Mouse (Mus musculus) neural tube, embryonic 14.5 days (tissue): ENCODE measurements around the gene Ebf1. TPM values are rescaled to one million over a fixed set of nuclear protein-coding genes. Genes with fewer than 3 reads are reported as not detected.

Experiments used
- ATAC-seq: fragments of 200-750 bp; cut with Nextera tagmentation; 2 replicates; pipeline ENCODE4 v1.8.0; 2017; ENCODE audit warnings: low read depth, mild to moderate bottlenecking, moderate TSS enrichment, moderate library complexity
- H3K27ac ChIP-seq: fragments of 300-500 bp; sonication (generic); 2 replicates; pipeline ENCODE4 v1.5.1; 2014; ENCODE audit warnings: low read depth, mild to moderate bottlenecking, control low read depth, low read length, moderate library complexity, mixed read lengths
- H3K27me3 ChIP-seq: fragments of 300-500 bp; sonication (generic); 2 replicates; pipeline ENCODE4 v1.6.1; 2014; ENCODE audit warnings: low read length; ENCODE audit not compliant: control insufficient read depth, insufficient read depth
- H3K36me3 ChIP-seq: fragments of 300-500 bp; sonication (generic); 2 replicates; pipeline ENCODE4 v1.6.1; 2014; ENCODE audit warnings: low read length, mixed read lengths; ENCODE audit not compliant: control insufficient read depth, insufficient read depth
- H3K4me1 ChIP-seq: fragments of 300-500 bp; sonication (generic); 2 replicates; pipeline ENCODE4 v1.6.1; 2014; ENCODE audit warnings: low read length; ENCODE audit not compliant: control insufficient read depth, insufficient read depth
- H3K4me2 ChIP-seq: fragments of 300-500 bp; sonication (generic); 2 replicates; pipeline ENCODE4 v1.6.1; 2014; ENCODE audit warnings: mild to moderate bottlenecking, low read depth, low read length, control low read depth
- H3K4me3 ChIP-seq: fragments of 300-500 bp; sonication (generic); 2 replicates; pipeline ENCODE4 v1.5.1; 2014; ENCODE audit warnings: low read depth, low read length, control low read depth, mixed read lengths
- H3K9ac ChIP-seq: fragments of 300-500 bp; sonication (generic); replicated peaks from 2 replicates; pipeline ENCODE4 v1.6.1; 2014; ENCODE audit warnings: low read depth, mild to moderate bottlenecking, control low read depth, low read length, mixed read lengths
- H3K9me3 ChIP-seq: fragments of 300-500 bp; sonication (generic); 2 replicates; pipeline ENCODE4 v1.6.1; 2016; ENCODE audit warnings: low read length; ENCODE audit not compliant: control insufficient read depth
- WGBS: fragments of 180-500 bp; shearing (Covaris S2); extraction: QIAGEN DNeasy Blood & Tissue Kit; methylation state at CpG from one replicate; pipeline ENCODE4 v1.1.7; 2014; 5-methylcytosine and 5-hydroxymethylcytosine counted together
- polyA plus RNA-seq: library from polyadenylated mRNA; unstranded; fragments of >200 nt; fragmentation: Nextera tagmentation; extraction: Ambion mirVana; gene quantifications from 2 replicates; pipeline ENCODE4 v1.2.1, GENCODE M21; 2014

Gene Ebf1
- polyA plus RNA-seq, 1 experiment from 2014 or later, result 226 TPM

DNA sequence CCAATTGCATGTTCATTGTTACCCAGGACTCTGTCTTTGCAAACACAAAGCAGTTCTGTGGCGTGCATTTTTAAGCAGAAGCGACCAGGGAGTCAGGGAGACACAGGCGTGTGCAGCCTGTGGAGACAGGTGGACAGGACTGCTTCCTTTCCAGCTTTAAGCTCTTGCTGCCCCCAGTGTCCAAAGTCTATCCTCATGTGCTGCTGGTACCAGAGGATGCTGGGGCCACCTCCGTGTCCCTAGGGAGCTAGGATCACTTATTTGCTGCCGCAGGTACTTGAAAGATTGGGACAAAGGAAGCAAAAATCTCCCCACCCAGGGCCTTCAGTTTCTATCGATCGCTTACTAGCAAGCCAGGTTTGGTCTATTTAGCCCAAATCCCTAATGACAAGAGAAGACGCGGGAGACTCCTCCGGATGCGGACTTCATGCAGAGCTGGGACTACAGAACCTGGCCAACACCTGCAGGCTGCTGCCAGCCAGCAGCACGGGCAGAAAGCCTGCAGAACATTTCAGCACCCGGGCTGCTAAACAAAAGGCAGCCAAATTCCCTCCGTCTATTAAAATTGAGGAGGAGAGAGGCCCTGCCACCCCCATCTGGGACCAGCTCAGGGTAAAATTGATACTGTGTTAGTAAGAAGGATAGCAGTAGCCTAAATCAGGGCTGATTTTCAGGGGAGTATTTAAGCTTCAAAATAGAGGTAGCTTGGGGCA lies 215.3 kb downstream of the Ebf1 start:
- peak overlapping the region; percentile 34; the same call in 1 of the 2 replicates for H3K9ac ChIP-seq
- peaks cover 20% of the 10 kb centered on the region for H3K4me1 ChIP-seq
- peak; percentile 54; the same call in 1 of the 2 replicates for ATAC-seq
- H3K27me3 ChIP-seq, result no peaks in the 10 kb centered on the region
- H3K9me3 ChIP-seq, result no peaks in the 10 kb centered on the region
- WGBS, result 7% methylated on average over 14 of the region's 14 CpGs
- H3K27ac ChIP-seq, result peak overlapping the region; percentile 79
- H3K4me2 ChIP-seq, result peak overlapping the region; percentile 40; the same call in 1 of the 2 replicates
- H3K36me3 ChIP-seq, result no peaks in the 10 kb centered on the region
- no peak overlapping the region for H3K4me3 ChIP-seq

DNA sequence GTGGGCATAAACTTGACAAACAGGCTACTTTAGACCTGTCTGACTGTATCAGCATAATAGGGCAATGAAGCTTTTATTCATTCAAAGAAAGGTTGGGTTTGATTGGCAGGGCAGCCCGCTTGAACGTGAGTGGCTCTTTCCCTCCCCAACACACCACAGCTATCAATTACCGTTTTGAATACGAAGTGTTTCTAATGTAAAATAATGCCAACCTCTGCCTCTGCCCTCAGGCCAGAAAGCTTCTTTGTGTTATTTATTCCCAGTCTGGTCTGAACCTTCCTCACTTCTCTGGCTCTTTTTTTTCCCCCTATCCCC lies 215.8 kb downstream of the Ebf1 start:
- no peaks in the 10 kb centered on the region for H3K36me3 ChIP-seq
- H3K9me3 ChIP-seq, result no peaks in the 10 kb centered on the region
- H3K4me2 ChIP-seq, result peak overlapping the region; percentile 40
- H3K27ac ChIP-seq, result peak overlapping the region; percentile 79
- WGBS, result 6% methylated on average over 4 of the region's 4 CpGs
- ATAC-seq, result peak; percentile 47
- peaks cover 20% of the 10 kb centered on the region for H3K4me1 ChIP-seq
- no peak overlapping the region for H3K4me3 ChIP-seq
- no peak overlapping the region; the same call in 1 of the 2 replicates for H3K9ac ChIP-seq
- H3K27me3 ChIP-seq, result no peaks in the 10 kb centered on the region

DNA sequence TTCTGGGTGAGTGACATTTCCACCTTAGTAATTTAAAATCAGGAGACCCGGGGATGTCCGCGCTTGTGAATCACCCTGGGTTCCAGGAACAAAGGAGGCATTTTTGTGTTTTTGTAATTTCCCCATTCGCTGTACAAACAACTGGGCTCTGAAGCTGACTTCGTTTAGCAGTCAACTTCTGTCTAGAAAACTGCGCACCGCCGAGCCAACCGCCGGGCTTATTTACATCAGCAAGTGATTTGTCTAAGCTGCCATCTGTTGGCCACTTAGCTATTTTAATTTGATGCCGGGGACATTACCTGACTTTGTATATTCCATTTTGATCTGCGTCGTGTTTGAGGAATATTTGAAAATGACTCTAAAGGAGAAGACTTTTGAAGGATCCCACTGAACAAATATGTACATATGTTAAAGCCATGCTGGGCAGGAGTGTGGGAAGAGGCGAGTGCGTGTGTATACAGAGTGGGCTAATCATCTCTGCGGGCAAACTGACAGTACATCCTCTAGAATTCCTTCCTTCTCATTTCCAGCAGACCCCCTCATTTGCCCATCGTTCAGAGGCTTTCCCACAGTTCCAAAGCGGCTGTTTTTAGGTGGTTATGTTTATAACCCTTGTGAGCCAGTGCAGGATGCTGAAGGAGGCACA lies 216.4 kb downstream of the Ebf1 start:
- no peak for ATAC-seq
- peak overlapping the region; percentile 40 for H3K4me2 ChIP-seq
- peaks cover 24% of the 10 kb centered on the region for H3K4me1 ChIP-seq
- no peak overlapping the region for H3K4me3 ChIP-seq
- no peaks in the 10 kb centered on the region for H3K27me3 ChIP-seq
- WGBS, result 18% methylated on average over 18 of the region's 18 CpGs
- no peaks in the 10 kb centered on the region for H3K36me3 ChIP-seq
- H3K9me3 ChIP-seq, result no peaks in the 10 kb centered on the region
- H3K9ac ChIP-seq, result no peak overlapping the region; the same call in 1 of the 2 replicates
- H3K27ac ChIP-seq, result peak overlapping the region; percentile 79

DNA sequence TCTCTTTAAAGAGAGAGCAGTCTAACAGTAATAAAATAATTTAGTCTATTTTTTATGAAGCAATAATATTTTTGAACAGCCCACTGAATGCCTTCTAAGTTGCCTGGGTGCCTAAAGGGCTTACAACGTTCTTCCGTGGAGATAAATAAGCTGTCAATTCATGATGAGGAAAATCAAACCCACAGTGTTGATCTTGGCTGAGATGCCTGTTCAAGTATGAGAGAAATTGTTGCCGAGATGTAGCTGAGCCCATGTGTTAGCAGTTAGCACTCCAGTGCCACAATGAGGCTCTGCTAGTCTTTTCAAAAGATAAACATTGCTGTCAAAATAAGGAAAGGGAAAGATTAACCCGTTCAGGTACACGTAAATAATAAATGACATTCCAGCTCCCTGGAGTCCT lies 218.0 kb downstream of the Ebf1 start:
- Histone ChIP-seq H3K4me3 (no peak overlapping the region), H3K27me3 (no peaks in the 10 kb centered on the region), H3K9ac (no peak overlapping the region), H3K4me1 (peaks cover 24% of the 10 kb centered on the region), H3K9me3 (no peaks in the 10 kb centered on the region), H3K36me3 (no peaks in the 10 kb centered on the region), H3K27ac (no peak overlapping the region), H3K4me2 (no peak overlapping the region)
- ATAC-seq, result no peak
- WGBS, result 55% methylated on average over 5 of the region's 5 CpGs

DNA sequence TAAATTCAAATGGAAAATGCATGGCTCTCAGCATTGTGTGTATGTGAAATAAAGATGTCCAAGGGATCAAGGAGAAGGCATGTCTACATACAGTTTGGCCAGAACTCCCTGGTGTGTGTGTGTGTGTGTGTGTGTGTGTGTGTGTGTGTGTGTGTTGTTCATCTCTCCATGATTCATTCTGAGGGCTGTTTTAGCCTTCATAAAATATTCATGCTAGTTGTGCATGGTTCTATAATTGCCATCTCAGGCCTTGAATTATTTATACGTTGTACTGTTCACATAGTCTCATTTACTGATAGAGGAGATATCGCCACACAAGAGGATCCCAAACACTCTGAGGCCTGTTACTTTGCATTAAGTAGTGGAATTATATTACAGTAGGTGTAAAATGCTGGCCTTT lies 220.5 kb downstream of the Ebf1 start:
- no peak overlapping the region for H3K4me3 ChIP-seq
- H3K9me3 ChIP-seq, result no peaks in the 10 kb centered on the region
- H3K9ac ChIP-seq, result no peak overlapping the region
- H3K4me2 ChIP-seq, result no peak overlapping the region
- H3K4me1 ChIP-seq, result peaks cover 33% of the 10 kb centered on the region
- peak overlapping the region; percentile 35; the same call in 1 of the 2 replicates for H3K27ac ChIP-seq
- H3K27me3 ChIP-seq, result no peaks in the 10 kb centered on the region
- H3K36me3 ChIP-seq, result no peaks in the 10 kb centered on the region
- WGBS, result 55% methylated on average over 2 of the region's 2 CpGs
- peak; percentile 31; the same call in 1 of the 2 replicates for ATAC-seq

DNA sequence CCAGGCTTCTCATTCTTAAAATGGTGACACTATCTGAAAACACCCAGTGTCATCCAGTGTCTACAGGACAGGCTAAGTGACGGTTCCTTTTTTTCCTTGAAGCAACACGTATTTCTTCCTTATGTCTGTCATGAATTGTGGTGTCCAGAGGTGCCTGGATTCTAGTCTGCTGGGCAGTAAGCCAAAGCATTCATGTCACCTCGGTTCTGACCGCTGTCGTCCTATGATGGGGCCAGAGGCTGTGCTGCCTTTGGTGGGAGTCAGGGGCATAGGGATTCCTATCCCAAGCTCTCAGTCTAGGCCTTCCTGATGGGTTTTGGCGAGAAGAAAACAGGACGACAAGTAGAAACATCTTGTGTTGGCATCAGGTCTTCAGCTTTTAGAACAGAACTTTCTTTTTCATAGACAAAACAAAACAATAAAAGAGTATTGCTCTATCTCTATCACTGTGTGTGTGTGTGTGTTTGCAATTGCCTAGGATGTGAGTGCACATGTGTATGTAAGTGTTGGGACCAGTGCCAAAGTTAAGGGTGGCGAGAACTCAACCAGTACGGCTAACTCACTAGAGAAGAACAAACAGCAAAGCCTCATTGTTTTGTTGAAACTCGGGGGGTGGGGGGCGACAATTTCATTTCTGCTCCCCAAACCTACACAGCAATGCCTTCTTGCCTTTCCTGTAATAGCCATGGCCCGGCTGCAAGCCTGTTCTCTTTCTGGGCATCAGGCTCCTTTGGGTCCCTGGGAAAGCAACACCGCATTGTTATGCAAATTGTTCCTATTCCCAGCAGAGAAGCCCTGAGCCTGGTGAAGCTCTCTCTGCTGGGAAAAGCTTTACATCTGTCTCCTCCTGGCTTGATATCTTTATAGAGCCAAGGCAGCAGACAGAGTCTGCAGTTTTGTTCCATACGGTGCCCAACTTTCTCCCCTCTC lies 224.3 kb downstream of the Ebf1 start:
- no peaks in the 10 kb centered on the region for H3K36me3 ChIP-seq
- H3K4me3 ChIP-seq, result no peak overlapping the region
- H3K27ac ChIP-seq, result 0 out of 2 replicates have a peak overlapping the region, but pooled peaks have one; percentile 2
- ATAC-seq, result peak; percentile 36
- H3K27me3 ChIP-seq, result no peaks in the 10 kb centered on the region
- 28% methylated on average over 14 of the region's 14 CpGs for WGBS
- H3K4me2 ChIP-seq, result no peak overlapping the region
- H3K4me1 ChIP-seq, result peaks cover 27% of the 10 kb centered on the region
- no peak overlapping the region for H3K9ac ChIP-seq
- no peaks in the 10 kb centered on the region for H3K9me3 ChIP-seq

DNA sequence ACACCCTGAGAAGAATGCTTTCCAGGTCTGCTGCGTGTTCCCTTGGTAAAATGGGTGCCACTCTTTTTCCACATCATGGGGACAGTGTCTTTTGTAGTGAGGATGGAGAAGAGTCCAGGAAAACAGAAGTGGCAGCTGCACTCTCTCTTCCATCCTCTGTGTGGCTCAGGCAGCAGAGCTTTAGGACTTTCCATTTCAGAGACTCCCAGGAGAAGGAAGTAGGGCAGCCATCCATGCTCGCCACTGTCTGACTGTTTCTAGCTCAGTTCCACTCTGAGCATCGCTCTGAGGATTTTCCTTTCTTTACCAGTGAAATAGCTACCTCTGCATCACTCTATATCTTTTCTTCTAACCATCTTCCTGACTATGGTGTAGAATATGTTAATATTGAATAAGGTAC lies 234.8 kb downstream of the Ebf1 start:
- no peak for ATAC-seq
- no peaks in the 10 kb centered on the region for H3K36me3 ChIP-seq
- WGBS, result 88% methylated on average over 3 of the region's 3 CpGs
- H3K9me3 ChIP-seq, result no peaks in the 10 kb centered on the region
- no peak overlapping the region for H3K9ac ChIP-seq
- H3K4me3 ChIP-seq, result no peak overlapping the region
- no peak overlapping the region for H3K27ac ChIP-seq
- H3K4me1 ChIP-seq, result no peaks in the 10 kb centered on the region
- no peak overlapping the region for H3K4me2 ChIP-seq
- H3K27me3 ChIP-seq, result no peaks in the 10 kb centered on the region

DNA sequence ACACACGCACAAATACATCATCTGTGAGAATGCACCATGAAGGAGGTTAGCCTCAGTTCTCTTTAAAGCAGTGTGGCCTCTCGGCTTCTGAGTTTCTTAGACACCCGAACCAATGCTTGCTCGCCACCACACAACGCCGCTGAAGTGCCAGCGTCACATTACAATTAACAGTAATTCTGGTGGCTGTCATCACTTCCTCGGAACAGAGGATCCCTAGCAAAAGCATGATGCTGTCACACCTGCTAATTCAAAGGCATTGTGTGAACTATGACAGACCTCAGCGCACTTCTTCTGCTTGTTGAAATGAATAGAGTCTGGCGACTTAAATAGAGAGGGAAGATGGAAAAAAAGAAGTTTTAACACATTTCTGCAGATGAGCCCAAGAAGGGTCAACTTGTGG lies 235.8 kb downstream of the Ebf1 start:
- no peaks in the 10 kb centered on the region for H3K36me3 ChIP-seq
- no peaks in the 10 kb centered on the region for H3K4me1 ChIP-seq
- H3K9ac ChIP-seq, result no peak overlapping the region
- no peak overlapping the region for H3K4me3 ChIP-seq
- 87% methylated on average over 10 of the region's 10 CpGs for WGBS
- no peak overlapping the region for H3K4me2 ChIP-seq
- no peak overlapping the region for H3K27ac ChIP-seq
- H3K9me3 ChIP-seq, result no peaks in the 10 kb centered on the region
- no peaks in the 10 kb centered on the region for H3K27me3 ChIP-seq
- no peak for ATAC-seq
